Mouse (Mus musculus) midbrain, postnatal 0 days (tissue): ENCODE data around the gene Cdc20. TPM values are rescaled to one million over a fixed set of nuclear protein-coding genes. Genes with fewer than 3 reads are reported as not detected.
A peak's percentile ranks its signal among the peaks of the same experiment; 100 is the strongest.

Source experiments
- ATAC-seq: fragments of 200-750 bp; cut with Nextera tagmentation; 2 replicates; pipeline ENCODE4 v1.8.0; 2017; ENCODE audit warnings: moderate number of reproducible peaks, mild to moderate bottlenecking, moderate TSS enrichment, moderate library complexity; ENCODE audit not compliant: low FRiP score
- DNase-seq: peaks from one replicate; pipeline ENCODE4 v3.0.0-alpha.2; 2015; ENCODE audit warnings: low spot score
- H3K27ac ChIP-seq: fragments of 300-500 bp; sonication (generic); 2 replicates; pipeline ENCODE4 v1.5.1; 2014; ENCODE audit warnings: low read depth, mild to moderate bottlenecking, low read length, mixed read lengths
- H3K27me3 ChIP-seq: fragments of 300-500 bp; sonication (generic); 2 replicates; pipeline ENCODE4 v1.6.1; 2014; ENCODE audit warnings: low read length, control low read depth, mixed read lengths; ENCODE audit not compliant: insufficient read depth
- H3K36me3 ChIP-seq: fragments of 300-500 bp; sonication (generic); 2 replicates; pipeline ENCODE4 v1.6.1; 2014; ENCODE audit warnings: low read length, control low read depth, mixed read lengths; ENCODE audit not compliant: insufficient read depth
- H3K4me1 ChIP-seq: fragments of 300-500 bp; sonication (generic); 2 replicates; pipeline ENCODE4 v1.6.1; 2014; ENCODE audit warnings: mild to moderate bottlenecking, control low read depth, antibody characterized with exemption, low read length, mixed read lengths; ENCODE audit not compliant: insufficient read depth
- H3K4me2 ChIP-seq: fragments of 300-500 bp; sonication (generic); 2 replicates; pipeline ENCODE4 v1.6.1; 2014; ENCODE audit warnings: low read depth, mild to moderate bottlenecking, low read length, mixed read lengths; ENCODE audit not compliant: poor library complexity, severe bottlenecking
- H3K4me3 ChIP-seq: fragments of 300-500 bp; sonication (generic); 2 replicates; pipeline ENCODE4 v1.5.1; 2014; ENCODE audit warnings: low read depth, mild to moderate bottlenecking, low read length, moderate library complexity
- H3K9ac ChIP-seq: fragments of 300-500 bp; sonication (generic); replicated peaks from 2 replicates; pipeline ENCODE4 v1.6.1; 2014; ENCODE audit warnings: mild to moderate bottlenecking, low read length, moderate library complexity, mixed read lengths; ENCODE audit not compliant: poor library complexity, severe bottlenecking
- H3K9me3 ChIP-seq: fragments of 300-500 bp; sonication (generic); 2 replicates; pipeline ENCODE4 v1.6.1; 2016; ENCODE audit warnings: low read length, control low read depth
- CTCF ChIP-seq: IDR thresholded peaks from 2 replicates; pipeline ENCODE4 v1.5.1; 2016; ENCODE audit warnings: antibody characterized with exemption, mild to moderate bottlenecking
- WGBS: fragments of 180-500 bp; shearing (Covaris S2); extraction: QIAGEN DNeasy Blood & Tissue Kit; methylation state at CpG from one replicate; pipeline ENCODE4 v1.1.7; 2014; 5-methylcytosine and 5-hydroxymethylcytosine counted together
- polyA plus RNA-seq: library from polyadenylated mRNA; unstranded; fragments of >200 nt; fragmentation: Nextera tagmentation; extraction: Ambion mirVana; gene quantifications from 2 replicates; pipeline ENCODE4 v1.2.1, GENCODE M21; 2015
- total RNA-seq: library from RNA; depleted of rRNA; stranded (reverse); fragments of >200 nt; gene quantifications from 2 replicates; pipeline ENCODE4 v1.2.3, GENCODE M21; 2014; rRNA removed

Cdc20 gene
- total RNA-seq: 6.9 and 15.3 TPM in 2 replicates
- 9.7 and 11.0 TPM in 2 replicates for polyA plus RNA-seq

- H3K9me3 ChIP-seq: no peaks in the 10 kb centered on the region
- peak within 1 kb of the TSS; percentile 59 for H3K9ac ChIP-seq
- peak within 1 kb of the TSS; percentile 87 for H3K4me2 ChIP-seq
- peak; percentile 98 for DNase-seq
- no peaks in the 10 kb centered on the region; the same call in 1 of the 2 replicates for H3K4me1 ChIP-seq
- H3K27ac ChIP-seq: peak within 1 kb of the TSS; percentile 79
- under 1% methylated on average over 67 of the region's 67 CpGs for WGBS
- TF ChIP-seq CTCF: peak; percentile 21; the same call in 1 of the 2 replicates
- ATAC-seq: peak; percentile 97
- no peaks in the 10 kb centered on the region for H3K27me3 ChIP-seq
- H3K4me3 ChIP-seq: peak within 1 kb of the TSS; percentile 34
- H3K36me3 ChIP-seq: peaks cover 4% of the 10 kb centered on the region
Observed at GRCm38 (mm10) chr4:118436820-118437603, at the start of gene Cdc20. Gene Cdc20 (minus strand): TSS chr4:118437352.

DNA sequence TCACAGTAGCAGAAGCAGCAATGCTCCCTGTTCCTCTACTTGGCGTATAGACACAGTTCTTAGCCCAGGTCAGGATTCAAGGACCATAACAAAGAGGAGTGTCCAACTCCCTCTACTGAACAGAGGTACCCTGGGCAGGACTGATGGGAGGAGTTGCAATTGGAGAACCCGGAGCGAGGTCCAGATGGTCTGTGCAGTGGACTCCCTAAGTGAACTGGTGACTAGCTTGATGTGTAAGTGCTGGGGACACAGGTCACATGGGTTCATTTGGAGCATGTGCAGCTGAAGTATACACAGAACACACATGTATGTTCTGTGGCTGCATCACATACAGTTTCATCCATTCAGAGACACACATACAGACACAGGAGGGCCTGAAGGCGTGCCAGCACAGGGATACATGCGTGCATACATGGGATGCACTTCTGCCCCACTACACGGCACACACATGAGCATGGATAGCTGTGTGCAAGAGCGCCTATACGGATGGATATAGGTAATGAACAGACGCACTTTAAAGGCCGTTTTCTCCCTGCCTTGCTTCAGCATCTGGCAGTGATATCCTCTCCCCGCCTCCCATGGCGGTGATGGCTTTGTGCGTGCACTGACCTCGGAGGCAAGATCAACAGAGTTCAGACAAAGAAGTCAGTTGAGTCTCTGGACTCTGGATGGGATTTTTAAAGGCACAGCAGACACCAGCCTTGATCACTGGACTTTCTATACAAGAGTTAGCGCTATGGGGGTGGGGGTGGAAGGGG is 39.8 kb upstream of the Cdc20 start:
- no peaks in the 10 kb centered on the region for H3K27me3 ChIP-seq

DNA sequence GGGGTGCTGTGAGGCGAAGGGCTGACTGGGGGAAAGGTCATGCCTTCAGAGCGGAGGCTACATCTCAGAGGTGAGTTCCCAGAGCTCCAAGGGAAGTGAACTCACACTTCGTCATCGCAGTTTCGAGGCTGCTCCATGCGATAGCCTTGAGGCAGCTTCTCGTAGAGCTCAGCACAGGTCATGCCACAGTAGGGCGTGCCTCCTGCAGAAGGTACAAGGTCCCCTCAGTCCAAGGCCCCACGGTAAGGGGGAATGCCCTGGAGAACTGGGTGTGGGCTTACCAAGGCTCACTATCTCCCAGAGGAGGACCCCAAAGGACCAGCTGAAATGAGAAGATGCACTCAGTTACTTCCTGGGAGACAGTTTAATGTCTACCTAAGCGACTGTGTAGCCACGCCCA is 35.5 kb upstream of the Cdc20 start:
- no peak overlapping the region for H3K4me3 ChIP-seq
- TF ChIP-seq CTCF: no peak
- no peaks in the 10 kb centered on the region for H3K36me3 ChIP-seq
- no peaks in the 10 kb centered on the region for H3K9me3 ChIP-seq
- WGBS: 95% methylated on average over 11 of the region's 11 CpGs
- ATAC-seq: no peak
- no peak overlapping the region for H3K9ac ChIP-seq
- H3K4me2 ChIP-seq: no peak overlapping the region
- no peak for DNase-seq
- no peaks in the 10 kb centered on the region for H3K4me1 ChIP-seq
- no peaks in the 10 kb centered on the region for H3K27me3 ChIP-seq
- no peak overlapping the region for H3K27ac ChIP-seq

More for the DNA sequence above, 39.8 kb upstream of the Cdc20 start:
- H3K27ac ChIP-seq: no peak overlapping the region
- no peak for DNase-seq
- no peak overlapping the region for H3K9ac ChIP-seq
- no peaks in the 10 kb centered on the region for H3K36me3 ChIP-seq
- H3K4me1 ChIP-seq: no peaks in the 10 kb centered on the region
- TF ChIP-seq CTCF: no peak
- H3K9me3 ChIP-seq: no peaks in the 10 kb centered on the region
- no peak overlapping the region for H3K4me2 ChIP-seq
- ATAC-seq: no peak
- WGBS: 43% methylated on average over 15 of the region's 15 CpGs
- no peak overlapping the region for H3K4me3 ChIP-seq

- TF ChIP-seq CTCF: no peak
- ATAC-seq: no peak
- 86% methylated on average over 6 of the region's 6 CpGs for WGBS
- H3K36me3 ChIP-seq: no peaks in the 10 kb centered on the region
- H3K27me3 ChIP-seq: no peaks in the 10 kb centered on the region
- no peaks in the 10 kb centered on the region for H3K9me3 ChIP-seq
- H3K27ac ChIP-seq: no peak overlapping the region
- no peak for DNase-seq
- no peaks in the 10 kb centered on the region for H3K4me1 ChIP-seq
- H3K4me2 ChIP-seq: no peak overlapping the region
- no peak overlapping the region for H3K9ac ChIP-seq
- no peak overlapping the region for H3K4me3 ChIP-seq
Observed at GRCm38 (mm10) chr4:118471281-118471680, 34.1 kb upstream of the Cdc20 start.

- DNase-seq (no peak), ATAC-seq (no peak)
- Histone ChIP-seq H3K27ac (no peak overlapping the region), H3K4me2 (no peak overlapping the region), H3K36me3 (no peaks in the 10 kb centered on the region), H3K4me1 (no peaks in the 10 kb centered on the region), H3K27me3 (no peaks in the 10 kb centered on the region), H3K9me3 (no peaks in the 10 kb centered on the region), H3K4me3 (no peak overlapping the region), H3K9ac (no peak overlapping the region)
- TF ChIP-seq CTCF: no peak
- WGBS: 66% methylated on average over 11 of the region's 11 CpGs
Observed at GRCm38 (mm10) chr4:118465697-118466163, 28.6 kb upstream of the Cdc20 start.

DNA sequence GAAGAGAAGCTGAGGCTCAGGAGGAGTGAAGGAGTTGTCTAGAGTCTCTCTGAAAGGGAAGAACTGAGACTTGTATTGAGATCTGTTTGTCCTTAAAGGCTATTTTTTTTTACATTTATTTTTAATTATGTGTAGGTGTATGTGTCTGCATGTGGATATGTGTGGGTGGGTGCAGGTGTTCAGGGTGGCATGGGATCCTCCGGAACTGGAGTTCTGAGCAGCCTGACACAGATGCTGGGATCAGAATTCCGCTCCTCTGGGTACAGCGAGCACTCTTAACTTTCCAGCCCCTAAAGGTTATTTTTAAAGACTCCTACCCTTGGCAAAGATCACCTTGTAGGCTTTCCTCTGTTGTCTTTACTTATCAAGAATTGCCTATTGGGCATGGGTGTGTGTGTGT is 27.8 kb upstream of the Cdc20 start:
- no peak overlapping the region for H3K4me3 ChIP-seq
- no peaks in the 10 kb centered on the region for H3K9me3 ChIP-seq
- no peaks in the 10 kb centered on the region for H3K4me1 ChIP-seq
- no peak for ATAC-seq
- H3K4me2 ChIP-seq: no peak overlapping the region
- no peaks in the 10 kb centered on the region for H3K36me3 ChIP-seq
- no peak for DNase-seq
- no peak overlapping the region for H3K27ac ChIP-seq
- H3K9ac ChIP-seq: no peak overlapping the region
- 86% methylated on average over 3 of the region's 3 CpGs for WGBS
- no peaks in the 10 kb centered on the region for H3K27me3 ChIP-seq
- TF ChIP-seq CTCF: no peak
